Mouse (Mus musculus) midbrain, embryonic 15.5 days (tissue): Measurements from ENCODE around the gene Aqr. TPM values are rescaled to one million over a fixed set of nuclear protein-coding genes. Genes with fewer than 3 reads are reported as not detected.

ENCODE experiments used
- ATAC-seq: fragments of 200-750 bp; cut with Nextera tagmentation; replicated peaks from 2 replicates; pipeline ENCODE4 v1.8.0; 2017; ENCODE audit warnings: moderate TSS enrichment
- H3K27ac ChIP-seq: fragments of 300-500 bp; sonication (generic); 2 replicates; pipeline ENCODE4 v1.5.1; 2015; ENCODE audit warnings: mild to moderate bottlenecking, inconsistent platforms
- H3K27me3 ChIP-seq: fragments of 300-500 bp; sonication (generic); replicated peaks from 2 replicates; pipeline ENCODE4 v1.6.1; 2015; ENCODE audit warnings: inconsistent platforms
- H3K36me3 ChIP-seq: fragments of 300-500 bp; sonication (generic); replicated peaks from 2 replicates; pipeline ENCODE4 v1.6.1; 2015; ENCODE audit warnings: inconsistent platforms
- H3K4me1 ChIP-seq: fragments of 300-500 bp; sonication (generic); 2 replicates; pipeline ENCODE4 v1.6.1; 2015; ENCODE audit warnings: inconsistent platforms
- H3K4me2 ChIP-seq: fragments of 300-500 bp; sonication (generic); 2 replicates; pipeline ENCODE4 v1.6.1; 2015; ENCODE audit warnings: inconsistent platforms, mild to moderate bottlenecking, moderate library complexity
- H3K4me3 ChIP-seq: fragments of 300-500 bp; sonication (generic); 2 replicates; pipeline ENCODE4 v1.5.1; 2015; ENCODE audit warnings: mild to moderate bottlenecking, inconsistent platforms
- H3K9ac ChIP-seq: fragments of 300-500 bp; sonication (generic); 2 replicates; pipeline ENCODE4 v1.6.1; 2015; ENCODE audit warnings: mild to moderate bottlenecking, inconsistent platforms
- H3K9me3 ChIP-seq: fragments of 300-500 bp; sonication (generic); 2 replicates; pipeline ENCODE4 v1.6.1; 2016; ENCODE audit warnings: inconsistent platforms
- WGBS: fragments of 180-500 bp; shearing (Covaris S2); methylation state at CpG from one replicate; pipeline ENCODE4 v1.1.7; 2015; ENCODE audit warnings: mixed read lengths; 5-methylcytosine and 5-hydroxymethylcytosine counted together
- polyA plus RNA-seq: library from polyadenylated mRNA; unstranded; fragments of >200 nt; fragmentation: Nextera tagmentation; extraction: Ambion mirVana; gene quantifications from 2 replicates; pipeline ENCODE4 v1.2.1, GENCODE M21; 2015

The Aqr gene
- polyA plus RNA-seq, 1 experiment from 2014 or later: 35.5 TPM

GRCm38 (mm10) chr2:114167837-114168236, 19.0 kb downstream of the Aqr start:
- Histone ChIP-seq H3K9me3 (no peaks in the 10 kb centered on the region), H3K4me3 (no peak overlapping the region), H3K36me3 (peaks cover 12% of the 10 kb centered on the region), H3K27ac (no peak overlapping the region), H3K4me1 (no peaks in the 10 kb centered on the region), H3K9ac (no peak overlapping the region), H3K4me2 (no peak overlapping the region), H3K27me3 (no peaks in the 10 kb centered on the region)
- no peak for ATAC-seq

- 89% methylated on average over 1 of the region's 1 CpGs for WGBS
- Histone ChIP-seq H3K9ac (no peak overlapping the region), H3K4me3 (no peak overlapping the region), H3K4me1 (no peaks in the 10 kb centered on the region), H3K4me2 (no peak overlapping the region), H3K27me3 (no peaks in the 10 kb centered on the region), H3K36me3 (peaks cover 29% of the 10 kb centered on the region), H3K9me3 (no peaks in the 10 kb centered on the region), H3K27ac (no peak overlapping the region)
- ATAC-seq: no peak
Measured at GRCm38 (mm10) chr2:114161978-114162377, 24.8 kb downstream of the Aqr start.

- peaks cover 45% of the 10 kb centered on the region for H3K36me3 ChIP-seq
- ATAC-seq: no peak
- H3K9ac ChIP-seq: no peak overlapping the region
- H3K4me1 ChIP-seq: no peaks in the 10 kb centered on the region
- no peak overlapping the region for H3K4me3 ChIP-seq
- no peaks in the 10 kb centered on the region for H3K9me3 ChIP-seq
- H3K27me3 ChIP-seq: no peaks in the 10 kb centered on the region
- H3K27ac ChIP-seq: no peak overlapping the region
- 90% methylated on average over 4 of the region's 4 CpGs for WGBS
- no peak overlapping the region for H3K4me2 ChIP-seq
Measured at GRCm38 (mm10) chr2:114157345-114157744, 29.5 kb downstream of the Aqr start.

GRCm38 (mm10) chr2:114156639-114157038, 30.2 kb downstream of the Aqr start:
- 95% methylated on average over 1 of the region's 1 CpGs for WGBS
- ATAC-seq: no peak
- Histone ChIP-seq H3K36me3 (peaks cover 42% of the 10 kb centered on the region), H3K9ac (no peak overlapping the region), H3K27me3 (no peaks in the 10 kb centered on the region), H3K9me3 (no peaks in the 10 kb centered on the region), H3K4me2 (no peak overlapping the region), H3K27ac (no peak overlapping the region), H3K4me1 (no peaks in the 10 kb centered on the region), H3K4me3 (no peak overlapping the region)

GRCm38 (mm10) chr2:114153247-114153646, 33.6 kb downstream of the Aqr start:
- no peak overlapping the region for H3K9ac ChIP-seq
- ATAC-seq: no peak
- H3K27me3 ChIP-seq: no peaks in the 10 kb centered on the region
- no peak overlapping the region for H3K4me3 ChIP-seq
- H3K4me1 ChIP-seq: no peaks in the 10 kb centered on the region
- no peaks in the 10 kb centered on the region for H3K9me3 ChIP-seq
- no peak overlapping the region for H3K27ac ChIP-seq
- WGBS: 93% methylated on average over 6 of the region's 6 CpGs
- no peak overlapping the region for H3K4me2 ChIP-seq
- peaks cover 58% of the 10 kb centered on the region for H3K36me3 ChIP-seq

GRCm38 (mm10) chr2:114146864-114147458, 39.9 kb downstream of the Aqr start:
- H3K27ac ChIP-seq: no peak overlapping the region
- H3K9me3 ChIP-seq: no peaks in the 10 kb centered on the region
- no peak overlapping the region for H3K4me3 ChIP-seq
- H3K27me3 ChIP-seq: no peaks in the 10 kb centered on the region
- no peak for ATAC-seq
- no peaks in the 10 kb centered on the region for H3K4me1 ChIP-seq
- H3K36me3 ChIP-seq: peaks cover 47% of the 10 kb centered on the region
- no peak overlapping the region for H3K4me2 ChIP-seq
- H3K9ac ChIP-seq: no peak overlapping the region
- WGBS: 94% methylated on average over 15 of the region's 15 CpGs

GRCm38 (mm10) chr2:114145315-114145801, 41.5 kb downstream of the Aqr start:
- Histone ChIP-seq H3K4me3 (no peak overlapping the region), H3K9ac (no peak overlapping the region), H3K4me1 (no peaks in the 10 kb centered on the region), H3K9me3 (no peaks in the 10 kb centered on the region), H3K4me2 (no peak overlapping the region), H3K27me3 (no peaks in the 10 kb centered on the region), H3K27ac (no peak overlapping the region), H3K36me3 (peaks cover 47% of the 10 kb centered on the region)
- ATAC-seq: no peak
- 81% methylated on average over 6 of the region's 6 CpGs for WGBS

- Histone ChIP-seq H3K36me3 (peaks cover 46% of the 10 kb centered on the region), H3K9ac (no peak overlapping the region), H3K4me3 (no peak overlapping the region), H3K27ac (no peak overlapping the region), H3K27me3 (no peaks in the 10 kb centered on the region), H3K9me3 (no peaks in the 10 kb centered on the region), H3K4me2 (no peak overlapping the region), H3K4me1 (no peaks in the 10 kb centered on the region)
- WGBS: 92% methylated on average over 5 of the region's 5 CpGs
- ATAC-seq: no peak
Measured at GRCm38 (mm10) chr2:114144915-114145314, 41.9 kb downstream of the Aqr start.

GRCm38 (mm10) chr2:114143842-114144241, 43.0 kb downstream of the Aqr start:
- Histone ChIP-seq H3K4me2 (no peak overlapping the region), H3K4me1 (no peaks in the 10 kb centered on the region), H3K4me3 (no peak overlapping the region), H3K27me3 (no peaks in the 10 kb centered on the region), H3K27ac (no peak overlapping the region), H3K9ac (no peak overlapping the region), H3K9me3 (no peaks in the 10 kb centered on the region), H3K36me3 (peaks cover 45% of the 10 kb centered on the region)
- no peak for ATAC-seq
- WGBS: 91% methylated on average over 6 of the region's 6 CpGs

- Histone ChIP-seq H3K9me3 (no peaks in the 10 kb centered on the region), H3K27me3 (no peaks in the 10 kb centered on the region), H3K4me1 (no peaks in the 10 kb centered on the region), H3K4me2 (no peak overlapping the region), H3K27ac (no peak overlapping the region), H3K4me3 (no peak overlapping the region), H3K9ac (no peak overlapping the region), H3K36me3 (peaks cover 46% of the 10 kb centered on the region)
- no peak for ATAC-seq
- WGBS: 95% methylated on average over 9 of the region's 9 CpGs
Measured at GRCm38 (mm10) chr2:114136755-114137154, 50.1 kb downstream of the Aqr start.

- no peaks in the 10 kb centered on the region for H3K4me1 ChIP-seq
- H3K4me3 ChIP-seq: no peak overlapping the region
- peaks cover 44% of the 10 kb centered on the region for H3K36me3 ChIP-seq
- ATAC-seq: no peak
- no peak overlapping the region for H3K4me2 ChIP-seq
- no peaks in the 10 kb centered on the region for H3K27me3 ChIP-seq
- no peak overlapping the region for H3K9ac ChIP-seq
- no peak overlapping the region for H3K27ac ChIP-seq
- 83% methylated on average over 2 of the region's 2 CpGs for WGBS
- no peaks in the 10 kb centered on the region for H3K9me3 ChIP-seq
Measured at GRCm38 (mm10) chr2:114135777-114136176, 51.0 kb downstream of the Aqr start.

GRCm38 (mm10) chr2:114133355-114133754, 53.5 kb downstream of the Aqr start:
- no peak overlapping the region for H3K27ac ChIP-seq
- no peak overlapping the region for H3K9ac ChIP-seq
- H3K36me3 ChIP-seq: peaks cover 39% of the 10 kb centered on the region
- ATAC-seq: no peak
- H3K9me3 ChIP-seq: no peaks in the 10 kb centered on the region
- H3K27me3 ChIP-seq: no peaks in the 10 kb centered on the region
- no peak overlapping the region for H3K4me3 ChIP-seq
- no peak overlapping the region for H3K4me2 ChIP-seq
- 98% methylated on average over 4 of the region's 4 CpGs for WGBS
- H3K4me1 ChIP-seq: no peaks in the 10 kb centered on the region

GRCm38 (mm10) chr2:114130657-114131056, 56.2 kb downstream of the Aqr start:
- no peak overlapping the region for H3K4me2 ChIP-seq
- no peak overlapping the region for H3K4me3 ChIP-seq
- no peak overlapping the region for H3K27ac ChIP-seq
- H3K36me3 ChIP-seq: peaks cover 47% of the 10 kb centered on the region
- no peaks in the 10 kb centered on the region for H3K9me3 ChIP-seq
- WGBS: 94% methylated on average over 13 of the region's 13 CpGs
- H3K4me1 ChIP-seq: no peaks in the 10 kb centered on the region
- H3K9ac ChIP-seq: no peak overlapping the region
- no peak for ATAC-seq
- no peaks in the 10 kb centered on the region for H3K27me3 ChIP-seq
